Mouse (Mus musculus): Measurements from ENCODE around the gene Tfip11. TPM values are rescaled to one million over a fixed set of nuclear protein-coding genes. Genes with fewer than 3 reads are reported as not detected.

Tfip11 gene
- total and polyA plus RNA-seq, 3 experiments, result 34.6 to 44.7 TPM; not detected in 1

DNA sequence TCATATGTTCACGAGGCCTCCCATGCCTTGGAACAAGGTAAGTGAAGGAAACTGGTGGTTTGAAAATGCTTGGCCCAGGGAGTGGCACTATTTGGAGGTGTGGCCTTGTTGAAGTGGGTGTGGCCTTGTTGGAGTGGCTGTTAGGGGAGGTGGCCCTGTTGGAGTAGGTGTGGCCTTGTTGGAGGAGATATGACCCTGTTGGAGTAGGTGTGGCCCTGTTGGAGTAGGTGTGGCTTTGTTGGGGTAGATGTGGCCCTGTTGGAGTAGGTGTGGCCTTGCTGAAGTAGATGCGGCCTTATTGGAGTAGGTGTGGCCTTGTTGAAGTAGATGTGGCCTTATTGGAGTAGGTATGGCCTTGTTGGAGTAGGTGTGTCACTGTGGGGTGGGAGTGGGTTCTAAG is 59.8 kb downstream of the Tfip11 start:
- DNase-seq (ENCODE audit: low read depth, low spot score), result peak; percentile 56
- Histone ChIP-seq H3K27me3 (ENCODE audit: control insufficient read depth in 1 of 2, insufficient read depth in 2 of 2, low read length in 2 of 2) (no peaks in the 10 kb centered on the region), H3K9me3 (replicated peaks; ENCODE audit: insufficient read depth, low read length) (no peaks in the 10 kb centered on the region), H3K9ac (ENCODE audit: control insufficient read depth, low read depth, low read length, poor library complexity, severe bottlenecking) (no peak overlapping the region), H3K79me2 (ENCODE audit: control insufficient read depth, insufficient read depth, low read length, poor library complexity) (no peaks in the 10 kb centered on the region), H3K36me3 (ENCODE audit: control insufficient read depth in 1 of 2, insufficient read depth in 2 of 2, low read length in 2 of 2) (no peaks in the 10 kb centered on the region), H3K4me3 (ENCODE audit: control insufficient read depth in 1 of 2, insufficient read depth in 1 of 2, low read depth in 2 of 2, low read length in 2 of 2) (no peak overlapping the region), H3K27ac (ENCODE audit: control insufficient read depth, low read depth, low read length) (no peak overlapping the region), H3K4me1 (ENCODE audit: control insufficient read depth in 1 of 2, insufficient read depth in 2 of 2, low read length in 2 of 2) (no peaks in the 10 kb centered on the region)
- TF ChIP-seq SIN3A (IDR thresholded peaks at IDR 0.05; ENCODE audit: low read length) (no peak), ZKSCAN1 (IDR thresholded peaks at IDR 0.05; ENCODE audit: low read depth, low read length) (no peak), RAD21 (IDR thresholded peaks at IDR 0.05; ENCODE audit: low read depth, low read length) (no peak), MAX (IDR thresholded peaks at IDR 0.05; ENCODE audit: low read length) (no peak), CHD1 (IDR thresholded peaks at IDR 0.05; ENCODE audit: low read depth, low read length) (no peak), ZMIZ1 (IDR thresholded peaks at IDR 0.05; ENCODE audit: low read depth, low read length) (no peak), E2F4 (IDR thresholded peaks at IDR 0.05; ENCODE audit: borderline replicate concordance, low read depth, low read length) (no peak), TBP (IDR thresholded peaks at IDR 0.05; ENCODE audit: low read depth, low read length) (no peak), MYB (IDR thresholded peaks at IDR 0.05; ENCODE audit: low read depth, low read length) (no peak)

Other genes starting within 250 kb of the Tfip11 start
- 0.29 and 0.39 TPM in 2 replicates for gene Cryba4, start 73.8 kb upstream of the Tfip11 start, total RNA-seq (2012; rRNA removed)
- gene Cryba4, start 73.8 kb upstream of the Tfip11 start, polyA plus RNA-seq (2012; ENCODE audit: insufficient read depth in 1 of 2, insufficient read length in 2 of 2, low read depth in 1 of 2, low replicate concordance in 2 of 2, missing spikeins in 1 of 2), result under 1 TPM in 1 of 2 experiments, not detected in 1; 0.77 TPM
- gene Crybb1, start 70.5 kb upstream of the Tfip11 start, total RNA-seq (2012; rRNA removed), result 0.27 TPM in 1 of 2 replicates, not detected in the other
- under 1 TPM in 1 of 2 experiments, not detected in 1; 0.24 TPM for gene Crybb1, start 70.5 kb upstream of the Tfip11 start, polyA plus RNA-seq (2012; ENCODE audit: insufficient read depth in 1 of 2, insufficient read length in 2 of 2, low read depth in 1 of 2, low replicate concordance in 2 of 2, missing spikeins in 1 of 2)
- gene Tpst2, start 49.7 kb upstream of the Tfip11 start, total RNA-seq (2012; rRNA removed), result 63.1 and 86.1 TPM in 2 replicates
- 10 to 100 TPM in 1 of 2 experiments, not detected in 1; 57.8 TPM for gene Tpst2, start 49.7 kb upstream of the Tfip11 start, polyA plus RNA-seq (2012; ENCODE audit: insufficient read depth in 1 of 2, insufficient read length in 2 of 2, low read depth in 1 of 2, low replicate concordance in 2 of 2, missing spikeins in 1 of 2)
- 29.4 and 36.5 TPM in 2 replicates for gene Srrd, start 16.7 kb downstream of the Tfip11 start, total RNA-seq (2012; rRNA removed)
- gene Srrd, start 16.7 kb downstream of the Tfip11 start, polyA plus RNA-seq (2012; ENCODE audit: insufficient read depth in 1 of 2, insufficient read length in 2 of 2, low read depth in 1 of 2, low replicate concordance in 2 of 2, missing spikeins in 1 of 2), result 10 to 100 TPM in 1 of 2 experiments, not detected in 1; 49.3 TPM
- 28.9 and 37.1 TPM in 2 replicates for gene Hps4, start 16.7 kb downstream of the Tfip11 start, total RNA-seq (2012; rRNA removed)
- 10 to 100 TPM in 1 of 2 experiments, not detected in 1; 41.7 TPM for gene Hps4, start 16.7 kb downstream of the Tfip11 start, polyA plus RNA-seq (2012; ENCODE audit: insufficient read depth in 1 of 2, insufficient read length in 2 of 2, low read depth in 1 of 2, low replicate concordance in 2 of 2, missing spikeins in 1 of 2)
- gene Gm6583, start 29.7 kb downstream of the Tfip11 start, total RNA-seq (2012; rRNA removed), result 0.04 TPM in 1 of 2 replicates, not detected in the other
- under 1 TPM in 1 of 2 experiments, not detected in 1; 0.11 TPM for gene Gm6583, start 29.7 kb downstream of the Tfip11 start, polyA plus RNA-seq (2012; ENCODE audit: insufficient read depth in 1 of 2, insufficient read length in 2 of 2, low read depth in 1 of 2, low replicate concordance in 2 of 2, missing spikeins in 1 of 2)
- 0.08 TPM in 1 of 2 replicates, not detected in the other for gene Asphd2, start 68.5 kb downstream of the Tfip11 start, total RNA-seq (2012; rRNA removed)
- not detected for gene Asphd2, start 68.5 kb downstream of the Tfip11 start, polyA plus RNA-seq (2012; ENCODE audit: insufficient read depth in 1 of 2, insufficient read length in 2 of 2, low read depth in 1 of 2, low replicate concordance in 2 of 2, missing spikeins in 1 of 2)
- gene Gm6588, start 123.1 kb downstream of the Tfip11 start, total RNA-seq (2012; rRNA removed), result not detected in 2 replicates
- not detected for gene Gm6588, start 123.1 kb downstream of the Tfip11 start, polyA plus RNA-seq (2012; ENCODE audit: insufficient read depth in 1 of 2, insufficient read length in 2 of 2, low read depth in 1 of 2, low replicate concordance in 2 of 2, missing spikeins in 1 of 2)